Mouse (Mus musculus): ENCODE measurements around the gene Swt1. TPM values are rescaled to one million over a fixed set of nuclear protein-coding genes. Genes with fewer than 3 reads are reported as not detected.
A peak's percentile ranks its signal among the peaks of the same experiment; 100 is the strongest.
"Not testable (repeated sequence)": the region's sequence is repeated elsewhere in the genome, so short reads cannot be mapped to it uniquely, and the experiment has no call there.

Gene Swt1
- polyA plus RNA-seq, 1 experiment from 2014 or later = 15.2 TPM

DNA sequence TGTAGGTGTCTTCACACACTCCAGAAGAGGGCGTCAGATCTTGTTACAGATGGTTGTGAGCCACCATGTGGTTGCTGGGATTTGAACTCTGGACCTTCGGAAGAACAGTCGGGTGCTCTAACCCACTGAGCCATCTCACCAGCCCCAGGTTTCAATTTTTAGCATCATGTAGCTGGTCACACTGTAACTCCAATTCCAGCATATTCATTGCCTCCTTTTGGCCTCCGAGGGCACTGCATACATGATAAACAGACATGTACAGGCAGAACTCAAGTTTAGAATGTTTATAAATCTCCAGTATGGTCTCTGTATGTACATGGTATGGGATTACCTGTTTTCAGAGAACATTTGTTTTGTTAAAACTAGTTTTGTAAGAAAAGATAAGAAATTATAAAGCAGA lies 80.0 kb downstream of the Swt1 start:
- Histone ChIP-seq H3K36me3 (ENCODE audit: control insufficient read depth, insufficient read depth, low read length) (peaks cover 23% of the 10 kb centered on the region), H3K4me1 (ENCODE audit: control insufficient read depth, insufficient read depth, low read length) (peaks cover 22% of the 10 kb centered on the region)
- 81% methylated on average over 4 of the region's 4 CpGs for WGBS
- H3K9ac ChIP-seq (replicated peaks; ENCODE audit: low read depth, low read length); H3K9me3 ChIP-seq (ENCODE audit: control insufficient read depth, low read length); ATAC-seq (ENCODE audit: low read depth); H3K4me3 ChIP-seq (ENCODE audit: low read depth, low read length); H3K27me3 ChIP-seq (ENCODE audit: control insufficient read depth, insufficient read depth, low read length); H3K27ac ChIP-seq (ENCODE audit: low read depth, low read length); H3K4me2 ChIP-seq (ENCODE audit: low read depth, low read length): not testable (repeated sequence)

DNA sequence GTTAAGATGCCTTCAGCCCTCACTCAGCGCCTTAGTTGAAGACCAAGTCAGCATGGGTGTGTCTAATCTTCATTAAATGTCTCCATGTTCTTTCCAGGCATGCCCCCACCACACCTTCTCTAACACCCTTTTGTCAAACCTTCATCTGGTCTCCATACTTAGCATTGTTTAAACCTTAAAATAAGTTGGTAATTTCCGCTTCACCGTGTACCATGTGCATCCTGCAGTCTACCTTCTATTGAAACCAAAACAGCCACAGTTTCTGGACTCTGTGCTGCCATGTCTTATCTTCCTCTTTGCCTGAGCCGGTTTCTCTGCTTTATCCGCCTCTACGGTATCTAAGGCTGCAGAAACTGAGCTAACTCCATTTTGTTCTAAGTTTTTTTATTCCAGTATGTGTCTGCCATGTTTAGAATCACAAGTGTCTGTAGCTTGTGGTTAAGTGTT lies 81.6 kb downstream of the Swt1 start:
- Histone ChIP-seq H3K4me3 (ENCODE audit: low read depth, low read length) (peak overlapping the region; percentile 86; the same call in 1 of the 2 replicates), H3K9me3 (ENCODE audit: control insufficient read depth, low read length) (no peaks in the 10 kb centered on the region), H3K27ac (ENCODE audit: low read depth, low read length) (no peak overlapping the region), H3K4me1 (ENCODE audit: control insufficient read depth, insufficient read depth, low read length) (peaks cover 25% of the 10 kb centered on the region), H3K36me3 (ENCODE audit: control insufficient read depth, insufficient read depth, low read length) (peaks cover 8% of the 10 kb centered on the region), H3K9ac (replicated peaks; ENCODE audit: low read depth, low read length) (no peak overlapping the region), H3K4me2 (ENCODE audit: low read depth, low read length) (peak overlapping the region; percentile 67), H3K27me3 (ENCODE audit: control insufficient read depth, insufficient read depth, low read length) (no peaks in the 10 kb centered on the region)
- no peak for ATAC-seq (ENCODE audit: low read depth)
- 58% methylated on average over 6 of the region's 6 CpGs for WGBS

DNA sequence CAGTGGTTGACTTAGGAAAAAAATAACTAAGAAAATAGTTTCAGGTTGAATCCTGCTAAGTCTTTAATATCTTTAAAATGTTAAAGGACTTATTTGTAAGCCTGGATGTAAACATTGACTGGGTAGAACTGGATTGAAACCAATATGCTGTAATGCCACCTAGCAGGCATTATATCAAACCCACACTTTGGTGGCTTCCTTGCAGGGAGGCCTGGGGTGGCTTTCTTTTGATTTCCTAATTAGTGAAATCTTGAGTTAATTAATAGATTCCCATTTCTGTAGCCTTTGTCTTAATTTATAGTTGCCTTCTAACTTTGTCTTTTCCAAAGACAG lies 82.4 kb downstream of the Swt1 start:
- Histone ChIP-seq H3K36me3 (ENCODE audit: control insufficient read depth, insufficient read depth, low read length) (no peaks in the 10 kb centered on the region), H3K4me2 (ENCODE audit: low read depth, low read length) (peak overlapping the region; percentile 67), H3K27me3 (ENCODE audit: control insufficient read depth, insufficient read depth, low read length) (no peaks in the 10 kb centered on the region), H3K4me3 (ENCODE audit: low read depth, low read length) (peak overlapping the region; percentile 86), H3K9me3 (ENCODE audit: control insufficient read depth, low read length) (no peaks in the 10 kb centered on the region), H3K27ac (ENCODE audit: low read depth, low read length) (no peak overlapping the region), H3K4me1 (ENCODE audit: control insufficient read depth, insufficient read depth, low read length) (peaks cover 25% of the 10 kb centered on the region), H3K9ac (replicated peaks; ENCODE audit: low read depth, low read length) (peak overlapping the region; percentile 98; the same call in 1 of the 2 replicates)
- no peak for ATAC-seq (ENCODE audit: low read depth)

DNA sequence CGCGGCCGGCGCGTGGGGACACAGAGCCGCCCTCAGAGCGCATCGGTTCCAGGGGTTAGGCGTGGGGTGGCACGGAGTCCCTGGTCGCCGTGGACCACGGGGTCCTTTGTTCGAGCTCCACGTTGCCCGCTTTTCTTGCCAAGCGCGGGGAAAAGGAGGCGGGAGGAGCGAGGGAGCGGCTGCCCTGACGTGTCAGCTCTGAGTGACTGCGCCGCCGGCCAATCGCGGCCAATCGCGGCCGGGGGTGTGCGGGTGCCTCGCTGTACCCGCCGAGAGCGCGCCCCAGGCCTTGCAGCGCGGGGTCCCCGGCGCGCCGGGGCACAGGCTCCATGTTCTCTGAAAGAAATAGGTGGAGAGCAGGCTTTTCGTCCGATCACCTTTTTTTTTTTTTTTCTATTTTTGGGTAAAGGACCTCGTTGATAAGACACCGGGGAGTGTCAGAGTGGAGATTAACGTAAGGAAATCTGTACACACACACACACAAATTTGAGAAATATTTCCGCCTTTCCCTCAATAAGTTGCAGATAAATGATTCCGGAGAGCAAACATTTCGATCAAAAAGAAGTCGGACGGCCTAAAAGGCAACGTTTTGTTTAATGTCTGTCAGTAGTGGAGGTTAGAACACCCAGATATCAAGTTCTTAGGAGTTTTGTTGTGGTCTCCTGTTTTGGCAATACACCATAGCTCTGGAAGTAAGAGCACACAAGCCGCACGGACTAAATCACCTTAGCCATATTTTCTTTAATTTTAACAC lies 83.0 kb downstream of the Swt1 start:
- Histone ChIP-seq H3K4me3 (ENCODE audit: low read depth, low read length) (peak overlapping the region; percentile 86), H3K4me2 (ENCODE audit: low read depth, low read length) (peak overlapping the region; percentile 67), H3K27ac (ENCODE audit: low read depth, low read length) (peak overlapping the region; percentile 96), H3K27me3 (ENCODE audit: control insufficient read depth, insufficient read depth, low read length) (no peaks in the 10 kb centered on the region), H3K9me3 (ENCODE audit: control insufficient read depth, low read length) (no peaks in the 10 kb centered on the region), H3K4me1 (ENCODE audit: control insufficient read depth, insufficient read depth, low read length) (peaks cover 25% of the 10 kb centered on the region), H3K36me3 (ENCODE audit: control insufficient read depth, insufficient read depth, low read length) (no peaks in the 10 kb centered on the region), H3K9ac (replicated peaks; ENCODE audit: low read depth, low read length) (peak overlapping the region; percentile 98)
- under 1% methylated on average over 55 of the region's 55 CpGs for WGBS
- peak; percentile 85 for ATAC-seq (ENCODE audit: low read depth)

DNA sequence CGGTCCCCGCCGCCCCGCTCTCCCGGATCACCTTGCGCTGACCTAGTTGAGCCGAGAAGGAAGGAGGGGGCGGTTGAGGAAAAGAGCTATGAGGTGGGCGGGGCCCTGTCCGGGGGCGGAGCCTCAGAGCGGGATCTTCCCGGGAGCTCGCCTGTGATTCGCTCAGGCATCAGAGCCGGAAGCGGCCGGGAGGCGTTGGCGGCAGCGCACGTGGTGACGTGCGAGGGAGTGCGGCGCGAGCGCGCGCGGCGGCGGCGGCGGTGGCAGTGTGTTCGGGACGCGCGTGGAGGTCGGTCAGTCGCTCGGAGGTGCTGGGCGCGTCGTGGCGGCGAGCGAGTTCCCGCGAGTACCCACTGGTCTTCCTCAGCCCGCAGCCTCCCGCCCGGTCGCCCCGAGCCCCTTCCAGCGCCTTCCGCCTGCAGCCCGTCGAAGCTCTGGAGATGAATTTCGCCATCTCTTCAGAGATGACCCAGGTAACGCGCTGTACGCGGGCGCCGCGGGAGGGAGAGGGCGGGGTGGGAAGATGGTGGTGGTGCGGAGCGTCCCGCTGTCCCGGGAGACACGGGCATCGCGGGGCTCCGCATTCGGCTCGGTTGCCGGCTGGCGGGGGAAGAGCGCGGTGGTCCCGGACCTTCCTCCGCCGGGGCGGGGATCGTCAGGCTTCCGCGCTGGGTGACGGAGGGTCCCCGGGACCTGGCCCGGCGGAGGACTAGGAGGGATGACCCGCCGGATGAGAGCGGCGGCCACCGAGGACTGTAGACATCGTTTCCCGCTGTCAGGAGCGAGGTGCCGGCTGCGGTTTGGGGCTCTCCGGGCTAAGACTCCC lies 83.8 kb downstream of the Swt1 start, which contains the start of gene Ivns1abp:
Gene Ivns1abp, plus strand, starts transcription at position 195 of the 826 bp plus-strand sequence.
- Histone ChIP-seq H3K9ac (replicated peaks; ENCODE audit: low read depth, low read length) (peak within 1 kb of the TSS; percentile 98), H3K4me3 (ENCODE audit: low read depth, low read length) (peak within 1 kb of the TSS; percentile 86), H3K27me3 (ENCODE audit: control insufficient read depth, insufficient read depth, low read length) (no peaks in the 10 kb centered on the region), H3K27ac (ENCODE audit: low read depth, low read length) (peak within 1 kb of the TSS; percentile 96), H3K4me1 (ENCODE audit: control insufficient read depth, insufficient read depth, low read length) (peaks cover 25% of the 10 kb centered on the region), H3K9me3 (ENCODE audit: control insufficient read depth, low read length) (no peaks in the 10 kb centered on the region), H3K36me3 (ENCODE audit: control insufficient read depth, insufficient read depth, low read length) (no peaks in the 10 kb centered on the region), H3K4me2 (ENCODE audit: low read depth, low read length) (peak within 1 kb of the TSS; percentile 67)
- under 1% methylated on average over 86 of the region's 104 CpGs for WGBS
- ATAC-seq (ENCODE audit: low read depth) = peak; percentile 96

DNA sequence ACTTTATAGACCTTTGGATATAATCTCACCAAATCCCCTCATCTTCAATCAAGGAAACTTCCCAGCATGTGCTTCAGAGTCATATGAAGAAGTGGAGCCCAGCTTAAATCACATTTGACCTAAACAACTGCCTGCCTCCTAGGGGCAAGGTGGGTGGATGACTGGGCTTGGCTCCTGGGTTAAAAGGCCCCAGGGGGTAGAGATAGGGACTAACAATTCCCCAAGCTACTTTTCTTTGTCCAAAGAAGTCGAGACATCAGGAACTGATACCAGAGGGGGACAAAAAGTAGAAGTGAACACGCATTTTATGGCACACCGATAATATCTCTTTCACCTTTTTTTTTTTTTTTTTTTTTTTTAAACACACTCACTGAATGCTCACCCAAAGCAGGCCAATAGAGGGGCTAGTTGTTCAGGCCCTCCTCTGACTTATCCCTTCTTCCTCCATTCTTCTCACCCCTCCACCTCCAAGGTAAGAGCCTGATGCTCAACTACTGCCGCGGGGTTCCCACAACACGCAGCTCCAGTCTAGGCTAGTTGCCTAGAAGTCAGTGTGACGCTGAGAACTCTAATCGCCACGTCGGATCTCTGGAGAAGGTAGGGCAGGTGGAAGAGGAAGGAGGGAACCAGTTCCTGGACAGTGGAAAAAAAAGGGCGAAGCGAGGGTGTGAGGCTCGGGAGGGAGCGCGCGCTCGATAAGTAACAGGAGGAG lies 84.5 kb downstream of the Swt1 start:
- ATAC-seq (ENCODE audit: low read depth) = peak; percentile 55; the same call in 1 of the 2 replicates
- WGBS = 0% methylated on average over 17 of the region's 17 CpGs
- Histone ChIP-seq H3K4me2 (ENCODE audit: low read depth, low read length) (peak overlapping the region; percentile 67), H3K27ac (ENCODE audit: low read depth, low read length) (peak overlapping the region; percentile 96), H3K9me3 (ENCODE audit: control insufficient read depth, low read length) (no peaks in the 10 kb centered on the region), H3K4me1 (ENCODE audit: control insufficient read depth, insufficient read depth, low read length) (peaks cover 24% of the 10 kb centered on the region), H3K9ac (replicated peaks; ENCODE audit: low read depth, low read length) (peak overlapping the region; percentile 98; the same call in 1 of the 2 replicates), H3K4me3 (ENCODE audit: low read depth, low read length) (peak overlapping the region; percentile 86), H3K27me3 (ENCODE audit: control insufficient read depth, insufficient read depth, low read length) (no peaks in the 10 kb centered on the region), H3K36me3 (ENCODE audit: control insufficient read depth, insufficient read depth, low read length) (no peaks in the 10 kb centered on the region)

DNA sequence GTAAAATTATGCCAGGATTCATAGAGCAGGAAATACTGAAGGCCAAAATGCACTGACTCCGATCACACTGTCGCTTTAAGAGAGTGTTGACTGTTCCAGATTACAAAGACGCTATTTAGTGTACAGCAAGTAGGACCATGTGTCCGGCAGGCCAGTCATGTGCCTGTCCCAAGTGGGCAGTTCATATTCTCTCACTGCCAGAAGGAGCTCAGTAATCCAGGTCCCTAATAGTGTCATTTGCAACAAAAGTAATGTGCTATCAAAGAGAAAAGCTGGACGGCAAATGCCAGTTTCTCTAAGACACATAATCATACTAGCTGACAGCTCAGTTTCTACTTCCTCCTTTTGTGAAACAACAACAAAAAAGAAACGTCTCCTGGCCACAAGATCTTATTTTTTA lies 85.3 kb downstream of the Swt1 start:
- no peak overlapping the region for H3K27ac ChIP-seq (ENCODE audit: low read depth, low read length)
- H3K4me1 ChIP-seq (ENCODE audit: control insufficient read depth, insufficient read depth, low read length) = peaks cover 22% of the 10 kb centered on the region
- ATAC-seq (ENCODE audit: low read depth) = no peak
- 24% methylated on average over 6 of the region's 6 CpGs for WGBS
- H3K4me3 ChIP-seq (ENCODE audit: low read depth, low read length) = no peak overlapping the region
- peak overlapping the region; percentile 1; the same call in 1 of the 2 replicates for H3K4me2 ChIP-seq (ENCODE audit: low read depth, low read length)
- no peak overlapping the region for H3K9ac ChIP-seq (replicated peaks; ENCODE audit: low read depth, low read length)
- no peaks in the 10 kb centered on the region for H3K36me3 ChIP-seq (ENCODE audit: control insufficient read depth, insufficient read depth, low read length)
- H3K27me3 ChIP-seq (ENCODE audit: control insufficient read depth, insufficient read depth, low read length) = no peaks in the 10 kb centered on the region
- no peaks in the 10 kb centered on the region for H3K9me3 ChIP-seq (ENCODE audit: control insufficient read depth, low read length)

DNA sequence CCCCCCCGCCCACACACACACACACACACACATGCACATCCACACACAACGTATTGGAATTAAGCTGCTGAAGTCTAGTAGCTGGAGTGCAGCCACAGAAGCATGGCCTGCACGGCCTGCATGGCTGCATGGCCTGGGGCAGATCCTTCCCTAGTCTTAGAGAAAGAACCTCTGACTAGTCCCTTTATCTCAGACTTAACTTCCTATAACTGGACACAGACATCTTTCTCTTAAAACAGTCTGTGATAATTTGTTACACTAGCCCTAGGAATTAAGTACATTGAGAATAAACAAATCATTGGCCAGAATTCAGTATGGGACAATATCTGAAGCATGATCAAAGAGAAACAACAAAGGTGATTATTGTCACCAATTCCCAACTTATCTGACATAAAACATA lies 85.9 kb downstream of the Swt1 start:
- Histone ChIP-seq H3K4me2 (ENCODE audit: low read depth, low read length) (no peak overlapping the region), H3K36me3 (ENCODE audit: control insufficient read depth, insufficient read depth, low read length) (no peaks in the 10 kb centered on the region), H3K9ac (replicated peaks; ENCODE audit: low read depth, low read length) (no peak overlapping the region), H3K4me1 (ENCODE audit: control insufficient read depth, insufficient read depth, low read length) (peaks cover 22% of the 10 kb centered on the region), H3K27ac (ENCODE audit: low read depth, low read length) (no peak overlapping the region), H3K9me3 (ENCODE audit: control insufficient read depth, low read length) (no peaks in the 10 kb centered on the region), H3K4me3 (ENCODE audit: low read depth, low read length) (no peak overlapping the region), H3K27me3 (ENCODE audit: control insufficient read depth, insufficient read depth, low read length) (no peaks in the 10 kb centered on the region)
- 56% methylated on average over 3 of the region's 3 CpGs for WGBS
- ATAC-seq (ENCODE audit: low read depth) = no peak

Data from neural tube, embryonic 14.5 days (tissue).